Mouse (Mus musculus) embryonic facial prominence, embryonic 15.5 days (tissue): ENCODE data around the gene 2010300C02Rik. TPM values are rescaled to one million over a fixed set of nuclear protein-coding genes. Genes with fewer than 3 reads are reported as not detected.
"Not testable (repeated sequence)": the region's sequence is repeated elsewhere in the genome, so short reads cannot be mapped to it uniquely, and the experiment has no call there.

Source experiments
- ATAC-seq: fragments of 200-750 bp; cut with Nextera tagmentation; 2 replicates; pipeline ENCODE4 v1.8.0; 2017; ENCODE audit warnings: low read depth, moderate TSS enrichment; ENCODE audit not compliant: insufficient number of reproducible peaks, low FRiP score, low TSS enrichment
- H3K27ac ChIP-seq: fragments of 300-500 bp; sonication (generic); replicated peaks from 2 replicates; pipeline ENCODE4 v1.5.1; 2015; ENCODE audit warnings: mild to moderate bottlenecking, inconsistent platforms
- H3K27me3 ChIP-seq: fragments of 300-500 bp; sonication (generic); 2 replicates; pipeline ENCODE4 v1.6.1; 2015; ENCODE audit warnings: inconsistent platforms
- H3K36me3 ChIP-seq: fragments of 300-500 bp; sonication (generic); 2 replicates; pipeline ENCODE4 v1.6.1; 2015; ENCODE audit warnings: mild to moderate bottlenecking, inconsistent platforms
- H3K4me1 ChIP-seq: fragments of 300-500 bp; sonication (generic); 2 replicates; pipeline ENCODE4 v1.6.1; 2015; ENCODE audit warnings: inconsistent platforms
- H3K4me2 ChIP-seq: fragments of 300-500 bp; sonication (generic); replicated peaks from 2 replicates; pipeline ENCODE4 v1.6.1; 2015; ENCODE audit warnings: mild to moderate bottlenecking, inconsistent platforms
- H3K4me3 ChIP-seq: fragments of 300-500 bp; sonication (generic); replicated peaks from 2 replicates; pipeline ENCODE4 v1.5.1; 2015; ENCODE audit warnings: mild to moderate bottlenecking, inconsistent platforms
- H3K9ac ChIP-seq: fragments of 300-500 bp; sonication (generic); 2 replicates; pipeline ENCODE4 v1.6.1; 2015; ENCODE audit warnings: inconsistent platforms
- H3K9me3 ChIP-seq: fragments of 300-500 bp; sonication (generic); replicated peaks from 2 replicates; pipeline ENCODE4 v1.6.1; 2016; ENCODE audit warnings: inconsistent platforms
- WGBS: fragments of 180-500 bp; shearing (Covaris S2); methylation state at CpG from one replicate; pipeline ENCODE4 v1.1.7; 2015; 5-methylcytosine and 5-hydroxymethylcytosine counted together
- polyA plus RNA-seq: library from polyadenylated mRNA; unstranded; fragments of >200 nt; fragmentation: Nextera tagmentation; extraction: Ambion mirVana; gene quantifications from 2 replicates; pipeline ENCODE4 v1.2.1, GENCODE M21; 2015

2010300C02Rik gene
- polyA plus RNA-seq, 1 experiment from 2014 or later, result 11.5 TPM

GRCm38 (mm10) chr1:37617047-37617446, 102.8 kb downstream of the 2010300C02Rik start:
- Histone ChIP-seq H3K9ac (no peak overlapping the region), H3K4me1 (peaks cover 19% of the 10 kb centered on the region), H3K27ac (peak overlapping the region; percentile 39; the same call in 1 of the 2 replicates), H3K4me3 (no peak overlapping the region), H3K9me3 (no peaks in the 10 kb centered on the region), H3K4me2 (no peak overlapping the region), H3K27me3 (no peaks in the 10 kb centered on the region), H3K36me3 (no peaks in the 10 kb centered on the region)
- ATAC-seq, result no peak
- 37% methylated on average over 5 of the region's 5 CpGs for WGBS

- Histone ChIP-seq H3K9ac (no peak overlapping the region), H3K4me2 (no peak overlapping the region), H3K4me1 (peaks cover 19% of the 10 kb centered on the region), H3K4me3 (no peak overlapping the region), H3K36me3 (no peaks in the 10 kb centered on the region), H3K9me3 (no peaks in the 10 kb centered on the region), H3K27me3 (no peaks in the 10 kb centered on the region), H3K27ac (peak overlapping the region; percentile 39)
- 22% methylated on average over 4 of the region's 4 CpGs for WGBS
- ATAC-seq, result peak; percentile 54; the same call in 1 of the 2 replicates
Measured at GRCm38 (mm10) chr1:37616569-37616968, 103.3 kb downstream of the 2010300C02Rik start.

- H3K36me3 ChIP-seq, result no peaks in the 10 kb centered on the region
- no peak overlapping the region for H3K9ac ChIP-seq
- H3K4me3 ChIP-seq, result no peak overlapping the region
- no peaks in the 10 kb centered on the region for H3K9me3 ChIP-seq
- peaks cover 19% of the 10 kb centered on the region for H3K4me1 ChIP-seq
- no peak for ATAC-seq
- no peak overlapping the region for H3K4me2 ChIP-seq
- H3K27ac ChIP-seq, result peak overlapping the region; percentile 49; the same call in 1 of the 2 replicates
- H3K27me3 ChIP-seq, result no peaks in the 10 kb centered on the region
- 61% methylated on average over 12 of the region's 12 CpGs for WGBS
Measured at GRCm38 (mm10) chr1:37615290-37616040, 104.4 kb downstream of the 2010300C02Rik start.

- 48% methylated on average over 7 of the region's 7 CpGs for WGBS
- H3K27ac ChIP-seq, result 0 out of 2 replicates have a peak overlapping the region, but pooled peaks have one; percentile 49
- no peaks in the 10 kb centered on the region for H3K9me3 ChIP-seq
- no peak overlapping the region for H3K9ac ChIP-seq
- no peak for ATAC-seq
- H3K27me3 ChIP-seq, result no peaks in the 10 kb centered on the region
- peaks cover 19% of the 10 kb centered on the region for H3K4me1 ChIP-seq
- no peak overlapping the region for H3K4me3 ChIP-seq
- H3K4me2 ChIP-seq, result no peak overlapping the region
- no peaks in the 10 kb centered on the region for H3K36me3 ChIP-seq
Measured at GRCm38 (mm10) chr1:37614836-37615235, 105.0 kb downstream of the 2010300C02Rik start.

- peaks cover 19% of the 10 kb centered on the region for H3K4me1 ChIP-seq
- H3K27me3 ChIP-seq, result no peaks in the 10 kb centered on the region
- H3K9me3 ChIP-seq, result no peaks in the 10 kb centered on the region
- 55% methylated on average over 15 of the region's 15 CpGs for WGBS
- H3K4me2 ChIP-seq, result no peak overlapping the region
- H3K36me3 ChIP-seq, result no peaks in the 10 kb centered on the region
- H3K27ac ChIP-seq, result no peak overlapping the region
- no peak overlapping the region for H3K4me3 ChIP-seq
- no peak overlapping the region for H3K9ac ChIP-seq
- no peak for ATAC-seq
Measured at GRCm38 (mm10) chr1:37614130-37614529, 105.8 kb downstream of the 2010300C02Rik start.

GRCm38 (mm10) chr1:37611032-37611431, 108.9 kb downstream of the 2010300C02Rik start:
- no peak overlapping the region for H3K9ac ChIP-seq
- H3K27ac ChIP-seq, result no peak overlapping the region
- peaks cover 12% of the 10 kb centered on the region for H3K4me1 ChIP-seq
- no peak overlapping the region for H3K4me2 ChIP-seq
- no peak for ATAC-seq
- no peaks in the 10 kb centered on the region for H3K27me3 ChIP-seq
- H3K9me3 ChIP-seq, result no peaks in the 10 kb centered on the region
- no peak overlapping the region for H3K4me3 ChIP-seq
- 65% methylated on average over 6 of the region's 6 CpGs for WGBS
- H3K36me3 ChIP-seq, result no peaks in the 10 kb centered on the region

GRCm38 (mm10) chr1:37610242-37610641, 109.6 kb downstream of the 2010300C02Rik start:
- no peak overlapping the region for H3K9ac ChIP-seq
- H3K4me3 ChIP-seq, result no peak overlapping the region
- H3K36me3 ChIP-seq, result no peaks in the 10 kb centered on the region
- 72% methylated on average over 4 of the region's 4 CpGs for WGBS
- H3K4me1 ChIP-seq, result peaks cover 5% of the 10 kb centered on the region; the same call in 1 of the 2 replicates
- no peak for ATAC-seq
- H3K27me3 ChIP-seq, result no peaks in the 10 kb centered on the region
- H3K27ac ChIP-seq, result no peak overlapping the region
- H3K4me2 ChIP-seq, result no peak overlapping the region
- H3K9me3 ChIP-seq, result no peaks in the 10 kb centered on the region

GRCm38 (mm10) chr1:37605694-37606093, 114.2 kb downstream of the 2010300C02Rik start:
- not testable (repeated sequence) for H3K27me3 ChIP-seq, H3K27ac ChIP-seq, H3K36me3 ChIP-seq, H3K4me3 ChIP-seq, H3K4me1 ChIP-seq, H3K9me3 ChIP-seq, H3K4me2 ChIP-seq, H3K9ac ChIP-seq, ATAC-seq
- WGBS, result 91% methylated on average over 4 of the region's 5 CpGs

- Histone ChIP-seq H3K9ac (no peak overlapping the region), H3K27ac (no peak overlapping the region), H3K36me3 (no peaks in the 10 kb centered on the region), H3K4me3 (no peak overlapping the region), H3K4me1 (no peaks in the 10 kb centered on the region), H3K4me2 (no peak overlapping the region), H3K9me3 (no peaks in the 10 kb centered on the region), H3K27me3 (no peaks in the 10 kb centered on the region)
- WGBS, result 85% methylated on average over 10 of the region's 10 CpGs
- no peak for ATAC-seq
Measured at GRCm38 (mm10) chr1:37603206-37603605, 116.7 kb downstream of the 2010300C02Rik start.

GRCm38 (mm10) chr1:37602268-37602667, 117.6 kb downstream of the 2010300C02Rik start:
- H3K9me3 ChIP-seq, result no peaks in the 10 kb centered on the region
- no peak overlapping the region for H3K27ac ChIP-seq
- H3K27me3 ChIP-seq, result no peaks in the 10 kb centered on the region
- no peak for ATAC-seq
- no peak overlapping the region for H3K9ac ChIP-seq
- no peak overlapping the region for H3K4me2 ChIP-seq
- WGBS, result 86% methylated on average over 4 of the region's 4 CpGs
- no peaks in the 10 kb centered on the region for H3K4me1 ChIP-seq
- no peaks in the 10 kb centered on the region for H3K36me3 ChIP-seq
- H3K4me3 ChIP-seq, result no peak overlapping the region

- Histone ChIP-seq H3K4me1 (no peaks in the 10 kb centered on the region), H3K4me3 (no peak overlapping the region), H3K36me3 (no peaks in the 10 kb centered on the region), H3K9me3 (no peaks in the 10 kb centered on the region), H3K4me2 (no peak overlapping the region), H3K27ac (no peak overlapping the region), H3K9ac (no peak overlapping the region), H3K27me3 (no peaks in the 10 kb centered on the region)
- 78% methylated on average over 8 of the region's 8 CpGs for WGBS
- no peak for ATAC-seq
Measured at GRCm38 (mm10) chr1:37601461-37601860, 118.4 kb downstream of the 2010300C02Rik start.
